Mouse (Mus musculus) megakaryocyte-erythroid progenitor cell, adult 5-6 weeks (primary cell): ENCODE data around the gene Tmem88b. TPM values are rescaled to one million over a fixed set of nuclear protein-coding genes. Genes with fewer than 3 reads are reported as not detected.
A peak's percentile ranks its signal among the peaks of the same experiment; 100 is the strongest.
"Not testable (repeated sequence)": the region's sequence is repeated elsewhere in the genome, so short reads cannot be mapped to it uniquely, and the experiment has no call there.

ENCODE experiments used
- ATAC-seq: replicated peaks from 2 replicates; pipeline ENCODE4 v1.8.0; 2016; ENCODE audit warnings: mild to moderate bottlenecking, inconsistent platforms; ENCODE audit not compliant: severe bottlenecking, poor library complexity, low FRiP score, low TSS enrichment
- total RNA-seq, 2 experiments: library from RNA; stranded (forward) in 1 of 2; stranded (reverse) in 1 of 2; fragments of 200-1000, 215-1000 nt in 1 of 2; fragments of >200 nt in 1 of 2; fragmentation: Nextera tagmentation in 1 of 2; gene quantifications; 2 replicates each; pipeline ENCODE4 v1.2.3; 2014 to 2017

The Tmem88b gene
- total RNA-seq, 2 experiments from 2014 or later, result 0.09 TPM; not detected in 1

DNA sequence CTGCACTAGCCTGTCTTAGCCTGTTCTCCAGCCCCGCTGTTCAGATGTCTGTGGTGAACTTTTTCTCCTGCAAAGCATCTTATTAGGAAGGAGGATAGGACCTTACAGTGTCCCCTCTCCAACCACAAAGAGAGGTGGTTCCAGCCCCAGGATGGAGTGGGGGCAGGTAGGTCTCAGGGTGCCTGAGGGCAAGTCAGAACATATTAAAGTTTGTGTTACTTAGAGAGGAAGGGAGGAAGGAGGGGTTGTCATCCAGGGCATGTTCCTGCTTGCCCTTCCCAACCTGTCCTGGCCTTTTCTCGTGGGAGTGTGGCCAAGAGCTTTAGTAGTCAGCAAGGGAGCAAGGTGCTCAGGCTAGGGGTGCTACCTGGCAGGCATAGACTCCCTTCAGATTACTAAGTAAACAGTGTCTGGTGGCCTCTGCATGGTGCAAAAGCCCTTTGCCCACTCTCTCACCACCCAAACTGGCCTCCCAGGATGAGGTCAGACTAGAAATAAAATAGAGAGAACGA lies 5.0 kb upstream of the Tmem88b start:
- no peak for ATAC-seq

DNA sequence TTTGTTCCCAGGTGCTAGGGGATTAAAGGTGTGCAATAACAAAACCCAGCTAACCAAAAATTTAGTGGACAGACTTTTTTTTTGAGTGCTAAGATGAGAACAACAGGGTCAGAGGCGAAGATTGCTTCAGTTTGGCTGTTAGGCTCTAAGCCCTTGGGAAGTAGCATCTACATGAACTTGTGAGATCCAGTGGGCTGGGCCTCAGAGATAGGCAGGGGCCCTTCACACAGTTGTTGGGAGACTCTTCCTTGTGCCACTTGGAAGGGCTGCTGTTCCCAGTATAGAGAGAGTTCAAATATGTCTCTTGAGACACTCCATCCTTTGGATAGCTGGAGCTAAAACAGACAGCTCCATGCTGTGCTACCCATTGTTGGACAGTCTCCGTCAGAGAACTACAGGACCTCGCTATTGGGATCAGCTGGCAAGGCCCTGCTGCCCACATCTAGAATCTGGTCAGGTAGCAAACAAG lies 4.4 kb upstream of the Tmem88b start, which contains the start of gene Ankrd65:
TSS of gene Ankrd65 (plus strand) at position 419 of the 469 bp plus-strand sequence.
- no peak for ATAC-seq

DNA sequence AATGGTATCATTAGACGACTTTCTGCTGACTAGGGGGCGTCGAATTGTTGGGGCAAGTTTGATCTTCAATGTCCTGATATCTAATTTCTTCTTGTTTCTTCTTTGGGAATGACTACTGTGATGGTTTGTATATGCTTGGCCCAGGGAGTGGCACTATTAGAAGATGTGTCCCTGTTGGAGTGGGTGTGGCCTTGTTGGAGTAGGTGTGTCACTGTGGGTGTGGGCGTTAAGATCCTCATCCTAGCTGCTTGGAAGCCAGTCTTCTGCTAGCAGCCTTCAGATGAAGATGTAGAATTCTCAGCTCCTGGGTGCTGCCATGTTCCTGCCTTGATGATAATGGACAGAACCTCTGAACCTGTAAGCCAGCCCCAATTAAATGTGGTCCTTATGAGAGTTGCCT lies 3.2 kb upstream of the Tmem88b start:
- not testable (repeated sequence) for ATAC-seq

DNA sequence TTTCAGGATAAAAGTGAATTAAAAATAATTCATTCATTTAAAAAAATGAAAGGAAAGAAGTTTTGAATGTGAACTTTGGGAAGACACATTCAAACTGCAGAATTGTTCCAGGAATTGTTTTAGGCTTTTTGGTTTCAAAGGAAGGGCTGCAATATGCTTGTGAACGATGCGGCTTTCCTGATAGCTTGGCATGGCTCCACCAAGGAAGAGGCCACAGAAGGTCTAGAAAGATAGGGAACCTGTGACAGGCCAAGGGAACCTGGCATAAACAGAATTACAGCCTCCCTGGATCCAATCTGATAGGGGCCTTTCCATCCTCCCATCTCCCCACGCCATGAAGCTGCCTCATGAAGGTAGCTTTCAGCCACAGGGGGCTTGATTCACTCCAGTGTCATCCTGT lies 2.6 kb upstream of the Tmem88b start:
- ATAC-seq, result peak; percentile 76

DNA sequence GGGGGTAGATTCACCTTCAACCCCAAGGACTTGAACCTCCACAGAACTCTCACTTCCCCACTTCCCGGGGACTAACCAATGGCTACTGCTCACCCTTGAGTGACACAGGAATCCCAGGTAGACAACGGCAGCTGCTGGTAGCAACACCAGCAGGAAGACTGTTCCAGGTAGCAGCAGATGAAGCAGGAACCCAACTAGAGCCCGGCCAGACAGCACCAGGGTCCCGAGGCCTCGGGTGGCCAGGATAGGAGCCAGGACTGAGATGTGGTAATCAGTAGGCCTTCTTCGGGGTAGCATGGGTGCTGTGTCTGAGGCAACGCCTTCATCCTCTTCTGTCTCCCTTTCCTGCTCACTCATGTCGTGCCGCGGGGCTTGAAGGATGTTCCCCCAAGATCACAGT lies 428 bp downstream of the Tmem88b start:
- no peak for ATAC-seq

DNA sequence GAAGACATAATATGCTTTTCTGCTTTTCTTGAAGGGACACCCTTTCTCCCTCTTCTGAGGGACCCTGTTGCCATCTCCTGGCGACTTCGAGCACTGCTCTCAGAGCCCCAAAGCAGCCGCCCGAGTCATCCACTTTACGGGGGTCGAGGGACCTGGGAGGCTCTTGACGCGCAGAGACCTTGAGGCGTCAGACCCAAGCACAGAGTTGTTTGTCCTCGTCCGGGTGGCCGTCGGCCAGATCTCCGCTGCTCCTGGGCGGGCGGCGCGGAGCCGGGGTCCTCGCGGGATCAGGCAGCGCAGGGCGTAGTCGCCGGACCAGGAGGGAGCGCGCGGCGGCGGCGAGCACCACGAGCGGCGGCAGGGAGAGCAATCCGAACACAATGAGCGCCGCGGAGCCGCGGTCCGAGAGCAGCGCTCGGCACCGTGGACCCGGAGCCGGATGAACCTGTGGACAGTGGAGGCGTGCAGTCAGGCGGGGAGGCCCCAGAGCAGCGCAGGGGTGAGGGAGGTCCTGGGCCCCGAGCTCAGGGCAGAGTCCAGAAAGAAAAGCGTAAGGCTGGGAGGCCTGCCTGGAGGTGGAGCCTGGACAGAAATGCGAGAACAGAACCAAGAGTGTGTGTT lies 1.5 kb downstream of the Tmem88b start:
- peak; percentile 73 for ATAC-seq

DNA sequence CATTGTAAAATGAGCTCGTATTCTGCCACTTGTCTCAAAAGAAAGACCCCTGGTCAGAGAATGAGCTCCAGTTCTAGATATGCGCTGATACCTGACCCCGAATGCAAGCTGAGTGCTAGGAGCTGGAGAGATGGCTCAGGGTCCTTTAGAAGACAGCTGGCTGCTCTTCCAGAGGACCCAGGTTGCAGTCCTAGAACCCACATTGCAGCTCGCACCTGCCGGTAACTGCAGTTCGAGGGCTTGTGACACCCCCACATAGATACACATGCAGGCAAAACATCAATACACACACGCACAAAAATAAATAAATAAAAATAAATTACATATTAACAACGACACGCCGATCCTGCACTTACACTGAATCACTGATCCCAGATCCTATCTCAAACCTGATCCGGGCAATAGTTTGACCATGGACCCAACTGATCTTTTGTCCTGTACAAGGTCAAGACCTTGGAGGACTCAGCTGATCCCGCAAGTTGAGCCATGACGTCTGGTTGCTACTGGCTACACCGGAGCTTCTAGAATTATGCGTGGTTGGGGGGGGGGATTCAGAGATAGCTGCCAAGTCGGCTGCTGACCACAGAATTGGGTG lies 2.1 kb downstream of the Tmem88b start:
- no peak for ATAC-seq

DNA sequence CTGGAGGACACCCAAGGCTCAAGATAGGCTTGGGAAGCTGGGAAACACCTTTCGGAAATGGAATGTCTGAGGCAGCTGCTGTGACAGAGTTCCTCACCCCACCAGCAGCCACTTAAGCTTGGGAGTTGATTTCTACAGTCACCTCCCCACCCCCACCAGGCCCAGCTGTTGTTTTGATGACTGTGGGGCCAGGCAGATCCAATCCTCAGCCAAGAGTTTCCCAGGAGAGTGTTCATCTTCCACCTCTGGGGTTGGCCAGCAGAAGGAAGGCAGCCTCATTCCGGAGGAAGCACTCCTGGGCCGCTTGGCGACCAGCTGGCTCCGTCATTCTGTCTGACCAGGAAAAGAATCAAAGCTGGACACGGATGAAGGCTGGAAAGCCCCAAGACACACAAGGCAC lies 4.8 kb downstream of the Tmem88b start:
- no peak for ATAC-seq

DNA sequence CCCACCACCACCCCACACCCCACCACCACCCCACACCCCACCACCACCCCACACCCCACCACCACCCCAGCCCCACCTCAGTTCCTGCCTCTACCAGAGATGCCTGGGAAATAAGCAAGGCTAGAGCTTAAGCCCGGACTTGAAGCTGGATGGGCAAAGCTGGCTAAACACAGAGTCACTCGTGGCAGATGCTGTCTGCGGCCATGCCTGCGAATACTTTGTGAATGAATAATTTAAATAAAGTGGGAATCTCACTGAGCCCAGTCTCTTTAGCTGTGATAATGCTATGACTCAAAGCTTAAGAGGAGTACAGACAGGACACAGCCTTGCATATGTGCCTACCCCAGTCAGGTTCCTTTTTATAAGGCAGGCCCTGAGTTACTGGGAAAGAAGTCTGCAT lies 6.2 kb downstream of the Tmem88b start:
- ATAC-seq, result no peak

DNA sequence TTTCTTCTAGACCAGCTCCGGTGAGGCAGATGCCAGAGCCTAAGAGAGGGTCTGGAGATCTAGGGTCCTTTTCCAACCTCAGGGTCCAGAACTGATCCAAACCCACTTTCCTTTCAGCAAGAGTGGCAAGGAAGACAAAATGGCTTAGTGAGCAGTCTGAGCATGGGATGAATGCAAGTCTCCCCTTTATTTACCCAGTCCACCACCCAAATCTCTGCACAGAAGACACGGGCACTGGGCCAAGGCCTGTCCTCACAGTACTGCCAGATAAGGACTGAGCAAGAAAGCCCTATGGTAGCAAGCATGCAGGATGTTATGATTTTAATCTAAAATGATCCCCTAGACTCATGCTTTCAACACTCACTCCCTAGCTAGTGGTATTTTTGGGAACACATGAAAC lies 7.9 kb downstream of the Tmem88b start:
- peak; percentile 27; the same call in 1 of the 2 replicates for ATAC-seq

DNA sequence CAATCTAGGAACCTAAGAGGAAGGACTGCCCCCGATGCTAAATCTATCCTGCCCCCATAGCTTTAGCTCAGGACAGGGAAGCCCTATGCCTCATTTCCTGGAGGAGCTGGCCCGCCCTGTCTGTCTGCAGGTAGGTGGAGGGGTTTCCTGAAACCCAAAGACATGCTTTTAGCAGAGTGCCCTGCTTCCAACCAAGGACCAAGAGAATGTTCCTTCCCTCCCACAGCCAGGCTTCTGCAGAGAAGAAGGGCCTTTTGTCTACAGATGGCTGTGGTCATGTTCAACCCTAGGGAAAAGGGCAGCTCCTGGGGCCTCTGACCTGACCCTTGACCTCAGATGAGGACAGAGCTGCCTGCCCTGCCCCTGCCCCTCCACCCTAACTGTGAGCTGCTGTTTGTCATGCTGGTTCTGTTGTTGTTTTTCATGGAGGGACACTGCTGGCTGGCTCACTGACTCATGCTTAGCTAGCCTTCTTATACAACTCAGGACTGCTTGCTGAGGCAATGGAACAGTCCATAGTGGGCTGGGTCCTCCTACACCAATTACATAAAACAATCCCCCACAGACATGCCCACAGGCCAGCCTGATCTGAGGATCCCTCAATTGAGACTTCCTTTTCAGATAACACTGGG lies 8.9 kb downstream of the Tmem88b start:
- no peak for ATAC-seq

DNA sequence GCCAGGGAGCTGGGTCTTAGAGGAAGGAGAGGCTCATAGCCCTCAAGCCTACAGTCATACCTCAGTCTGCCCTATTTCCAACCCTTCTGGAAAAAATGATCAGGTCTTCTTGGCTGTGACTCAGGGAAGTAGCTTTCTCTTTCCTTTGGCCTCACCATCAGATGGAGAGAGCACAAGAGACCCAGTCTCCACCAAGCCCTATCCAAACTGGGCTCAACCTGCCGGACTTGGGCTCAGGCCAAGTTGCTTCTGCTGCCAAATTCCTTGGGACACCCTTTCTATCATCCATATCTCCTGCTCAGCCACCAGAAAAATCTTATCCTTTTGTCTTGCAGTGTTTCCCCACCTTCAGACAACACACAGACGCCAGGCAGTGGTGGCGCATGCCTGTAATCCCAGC lies 9.8 kb downstream of the Tmem88b start:
- ATAC-seq, result no peak

DNA sequence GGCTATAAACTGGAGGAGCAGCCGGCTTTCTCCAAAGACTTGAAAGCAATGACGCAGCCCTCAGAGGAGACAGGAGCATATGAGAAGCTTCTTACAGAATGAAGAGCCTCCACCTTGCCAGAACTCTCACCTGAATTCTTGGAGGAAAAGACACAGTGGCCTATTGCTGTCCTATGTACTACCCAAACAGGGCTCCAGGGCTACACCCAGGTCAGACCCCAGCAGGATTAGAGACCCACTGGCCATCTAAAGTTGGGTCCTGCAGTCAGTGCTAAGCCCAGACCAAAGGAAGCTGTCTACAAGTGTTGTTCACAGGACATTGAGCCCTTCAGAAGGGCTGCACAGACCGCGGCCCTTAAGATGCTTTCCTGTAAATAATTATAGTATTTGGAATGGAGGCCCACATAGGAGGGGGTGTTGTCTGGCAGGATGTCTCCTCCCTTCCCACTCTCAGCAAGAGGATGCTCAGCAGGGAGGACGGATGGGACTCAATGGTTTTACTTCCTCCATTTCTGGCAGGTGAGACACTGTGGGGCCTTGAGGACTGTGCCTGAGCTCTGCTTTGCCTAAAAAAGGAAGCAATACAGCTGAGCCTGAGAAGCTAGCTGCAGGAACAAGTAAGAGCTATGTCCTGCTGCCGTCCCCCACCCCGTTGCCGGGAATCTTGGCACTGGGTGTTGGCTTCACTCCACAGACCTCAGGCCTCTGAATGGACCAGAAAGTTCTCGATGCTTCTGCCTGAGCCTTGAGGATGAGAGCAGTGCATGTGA lies 10.5 kb downstream of the Tmem88b start:
- ATAC-seq, result no peak

DNA sequence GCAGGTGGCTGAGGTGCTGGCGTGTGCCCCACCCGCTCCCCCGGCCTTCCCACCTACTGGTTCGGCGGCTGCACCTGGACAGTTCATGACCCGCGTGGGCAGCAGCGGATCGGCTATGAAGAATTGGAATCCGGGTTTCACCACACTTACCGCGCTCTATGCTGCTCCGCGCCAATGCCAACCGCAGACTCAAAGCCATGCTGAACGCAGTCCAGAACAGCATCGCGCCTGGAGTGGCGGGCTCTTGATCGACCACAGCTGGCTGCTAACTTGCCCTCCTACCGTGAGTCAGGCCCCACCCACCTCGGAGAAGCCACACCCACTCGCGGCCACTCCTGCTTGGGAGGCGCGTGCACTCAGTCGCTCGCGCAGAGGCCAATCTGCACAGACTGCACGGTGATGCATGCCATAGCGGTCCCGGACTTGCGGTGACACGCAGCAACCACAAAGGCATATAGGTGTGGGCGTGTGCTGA lies 11.4 kb downstream of the Tmem88b start, which contains the start of gene Vwa1:
TSS of gene Vwa1 (minus strand) at position 419 of the 475 bp plus-strand sequence.
- ATAC-seq, result peak; percentile 83

DNA sequence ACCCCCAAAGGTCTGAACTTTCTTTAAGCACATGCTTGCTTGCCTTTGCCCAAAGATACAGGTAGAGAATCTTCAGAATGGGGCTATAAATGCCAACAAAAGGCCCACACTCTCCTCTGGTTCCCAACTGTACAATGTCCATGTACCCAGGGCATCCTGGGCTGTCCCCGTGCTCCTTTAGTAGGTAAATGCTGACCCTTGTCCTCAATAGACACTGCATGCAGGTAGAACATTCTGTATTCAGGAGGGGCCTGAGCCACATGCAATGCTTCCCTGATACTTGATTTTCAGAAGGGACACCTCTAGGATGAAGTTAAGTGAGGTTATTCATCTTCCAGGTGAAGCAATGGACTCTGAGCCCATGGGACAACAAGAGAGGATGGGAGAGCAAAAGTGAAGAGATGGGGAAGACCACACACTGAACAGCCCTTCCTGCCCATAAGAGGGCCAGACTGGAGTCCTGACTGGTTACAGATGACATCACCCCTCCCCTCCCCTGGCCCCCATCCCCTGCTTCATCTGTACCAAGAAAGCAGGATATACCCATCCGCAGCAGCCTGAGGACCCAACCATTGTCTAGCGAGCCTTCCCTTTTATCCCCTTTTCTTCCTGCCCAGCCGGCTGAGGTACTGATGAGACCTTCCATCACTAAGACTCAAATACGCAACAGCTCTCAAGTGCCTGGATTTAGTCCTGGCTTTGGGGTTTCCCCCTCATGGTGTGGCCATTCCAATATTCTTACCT lies 12.2 kb downstream of the Tmem88b start:
- ATAC-seq, result no peak

DNA sequence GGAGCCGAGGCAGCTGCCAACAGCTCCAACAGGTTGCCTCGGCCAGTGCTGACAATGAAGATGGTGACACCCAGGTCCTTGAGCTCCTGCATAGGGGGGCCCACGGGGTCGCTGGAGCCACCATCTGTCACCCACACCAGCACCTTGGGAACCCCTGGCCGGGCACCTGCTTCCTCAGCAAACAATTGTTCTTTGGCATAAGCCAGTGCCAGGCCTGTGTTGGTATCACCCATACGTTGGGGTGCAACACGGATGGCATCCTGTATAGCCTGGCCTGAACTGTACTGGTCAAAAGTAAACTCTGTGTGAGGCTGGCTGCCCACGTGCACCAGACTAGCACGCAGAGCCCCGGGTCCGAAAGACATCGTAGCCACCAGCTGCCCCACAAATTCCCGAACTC lies 12.9 kb downstream of the Tmem88b start:
- no peak for ATAC-seq

DNA sequence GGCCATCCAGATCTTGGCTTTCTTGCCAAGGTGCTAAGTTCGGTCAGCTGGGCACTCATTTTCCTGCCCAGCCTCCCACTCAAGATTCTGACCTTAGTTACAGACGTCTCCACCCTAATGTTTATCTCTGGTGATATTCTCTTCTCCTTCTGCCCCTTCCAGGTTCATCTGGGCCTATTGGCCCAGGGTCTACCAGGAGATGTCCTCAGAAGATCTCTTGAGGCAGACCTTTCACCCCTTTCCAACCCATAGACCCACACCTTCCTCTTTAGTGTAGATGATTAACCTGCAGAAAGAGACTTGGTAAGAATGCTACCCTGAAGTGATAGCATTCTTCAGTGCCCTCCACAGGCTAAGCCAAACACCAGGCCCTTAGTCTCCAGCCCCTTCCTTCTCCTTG lies 14.0 kb downstream of the Tmem88b start:
- no peak for ATAC-seq

DNA sequence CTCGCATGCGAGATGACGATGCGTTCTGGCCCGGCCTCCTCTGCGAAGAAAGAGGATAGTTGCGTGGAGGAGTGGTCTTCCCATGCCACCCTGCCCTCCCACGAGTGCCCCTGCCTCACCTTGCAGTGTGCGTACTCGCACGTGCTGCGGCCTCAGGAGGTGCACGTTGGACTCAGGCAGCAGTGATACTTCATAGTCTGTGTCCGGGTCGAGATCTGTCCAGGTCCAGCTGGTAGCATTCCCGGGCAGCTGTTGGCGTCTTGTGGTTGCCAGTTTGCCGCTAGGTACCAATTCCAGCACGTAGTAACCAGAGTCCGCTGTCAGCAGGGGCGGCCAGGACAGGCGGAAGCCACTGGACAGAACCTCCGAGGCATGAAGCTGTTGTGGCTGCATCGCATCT lies 15.0 kb downstream of the Tmem88b start:
- no peak for ATAC-seq

DNA sequence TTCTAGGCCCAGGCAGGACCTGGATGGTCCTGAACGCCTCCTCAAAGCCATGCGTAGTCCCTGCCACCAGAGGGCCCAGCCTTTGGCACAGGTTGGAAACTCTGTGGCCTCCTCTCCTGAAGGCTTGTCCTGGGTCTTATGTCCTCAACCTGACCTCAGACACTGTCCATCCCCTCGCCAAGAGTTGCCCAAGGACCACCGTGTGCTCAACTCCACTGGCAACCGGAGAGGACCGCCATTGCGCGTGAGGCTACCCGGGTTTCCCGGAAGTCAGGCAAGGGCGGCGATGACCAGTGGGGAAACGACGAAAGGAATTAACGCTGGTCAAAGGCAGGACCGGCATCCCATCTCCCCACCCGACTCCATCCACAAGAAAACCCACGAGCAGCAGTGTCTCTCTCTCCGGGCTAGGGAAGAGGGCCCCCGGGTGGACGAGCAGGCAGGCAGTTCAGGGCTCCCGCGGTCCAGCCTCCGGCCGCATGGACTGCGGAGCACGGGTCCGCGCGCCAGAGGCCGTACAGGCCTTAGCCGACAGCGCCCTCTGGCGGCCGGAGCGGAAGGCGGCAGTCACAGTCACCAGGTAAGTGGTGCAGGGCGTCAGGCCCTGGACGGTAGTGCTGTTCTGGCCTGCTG lies 15.7 kb downstream of the Tmem88b start:
- ATAC-seq, result peak; percentile 75
